Mouse (Mus musculus): ENCODE measurements around the gene Ttyh2.

Ttyh2 gene

DNA sequence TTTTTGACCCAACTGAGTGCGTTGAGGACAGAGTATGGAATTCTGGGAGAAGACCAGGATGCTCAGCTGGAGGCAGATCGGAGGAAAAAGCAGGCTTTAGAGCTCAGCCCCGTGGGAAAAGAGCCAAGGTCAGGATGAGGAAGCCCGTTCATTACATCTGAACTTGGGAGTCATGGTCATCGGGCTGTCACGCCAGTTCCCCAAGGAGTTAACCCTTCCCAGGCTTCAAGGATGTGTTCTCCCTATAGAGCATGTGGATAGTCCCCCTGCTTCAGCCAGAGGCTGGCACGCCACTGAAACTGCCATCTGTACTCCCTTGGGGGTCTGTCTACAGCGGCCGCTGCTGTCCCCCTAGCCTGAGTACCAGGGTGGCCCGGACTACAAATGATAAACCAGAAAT is 5.1 kb downstream of the Ttyh2 start:
- no peak for DNase-seq (ENCODE audit: extremely low spot score)

DNA sequence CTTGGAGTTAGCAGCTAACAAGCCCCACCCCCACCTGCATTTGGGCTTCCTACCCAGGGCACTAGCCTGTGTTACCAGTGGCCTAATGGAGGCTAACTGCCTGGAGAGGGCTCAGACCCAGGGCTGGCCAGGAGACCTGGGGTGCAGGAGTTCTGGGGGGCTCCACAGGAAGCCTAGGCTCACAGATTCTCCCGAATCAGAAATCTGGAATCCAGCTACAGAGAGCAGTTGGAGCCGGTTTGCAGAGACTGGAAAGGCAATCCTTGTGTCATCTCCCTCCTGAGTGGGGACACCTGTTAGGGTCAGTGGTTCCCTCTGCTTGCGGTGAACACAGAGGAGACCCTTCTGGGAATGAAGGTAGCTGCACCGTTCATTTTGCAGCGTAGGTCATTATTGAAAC is 5.8 kb downstream of the Ttyh2 start:
- no peak for DNase-seq (ENCODE audit: extremely low spot score)

GRCm38 (mm10) chr11:114682321-114682900 is 7.2 kb downstream of the Ttyh2 start:
- no peak for DNase-seq (ENCODE audit: extremely low spot score)

DNA sequence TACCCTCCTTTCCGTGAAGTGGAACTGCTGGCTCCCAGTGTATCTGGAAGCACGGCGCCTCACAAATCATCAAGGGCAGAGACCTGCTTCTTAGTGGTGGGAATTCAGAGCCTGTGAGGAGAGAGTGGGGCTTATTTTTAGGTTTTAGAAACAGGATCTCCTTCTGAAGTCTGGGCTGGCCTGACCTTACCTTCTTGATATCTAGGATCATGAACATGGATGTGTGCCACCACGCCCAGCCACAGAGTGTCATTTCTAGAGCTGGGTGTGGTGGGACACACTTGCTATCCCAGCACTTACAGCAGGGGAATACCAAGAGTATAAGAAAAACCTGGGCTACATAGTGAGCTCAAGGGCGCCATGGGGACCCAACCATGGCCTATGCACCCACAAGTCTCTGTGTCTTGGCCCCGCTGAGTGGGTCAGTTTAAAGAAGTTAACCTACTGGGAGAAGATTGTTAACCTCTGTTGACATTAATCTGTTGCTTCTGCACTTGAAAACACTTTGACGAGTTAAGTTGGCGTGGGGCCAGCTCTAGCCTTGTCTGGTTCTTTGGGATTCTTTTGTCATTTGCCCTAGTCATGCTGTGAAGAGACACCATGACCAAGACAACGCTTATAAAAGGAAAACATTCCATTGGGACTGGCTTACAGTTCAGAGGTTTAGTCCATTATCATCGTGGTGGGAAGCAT is 7.9 kb downstream of the Ttyh2 start:
- no peak for DNase-seq (ENCODE audit: extremely low spot score)

DNA sequence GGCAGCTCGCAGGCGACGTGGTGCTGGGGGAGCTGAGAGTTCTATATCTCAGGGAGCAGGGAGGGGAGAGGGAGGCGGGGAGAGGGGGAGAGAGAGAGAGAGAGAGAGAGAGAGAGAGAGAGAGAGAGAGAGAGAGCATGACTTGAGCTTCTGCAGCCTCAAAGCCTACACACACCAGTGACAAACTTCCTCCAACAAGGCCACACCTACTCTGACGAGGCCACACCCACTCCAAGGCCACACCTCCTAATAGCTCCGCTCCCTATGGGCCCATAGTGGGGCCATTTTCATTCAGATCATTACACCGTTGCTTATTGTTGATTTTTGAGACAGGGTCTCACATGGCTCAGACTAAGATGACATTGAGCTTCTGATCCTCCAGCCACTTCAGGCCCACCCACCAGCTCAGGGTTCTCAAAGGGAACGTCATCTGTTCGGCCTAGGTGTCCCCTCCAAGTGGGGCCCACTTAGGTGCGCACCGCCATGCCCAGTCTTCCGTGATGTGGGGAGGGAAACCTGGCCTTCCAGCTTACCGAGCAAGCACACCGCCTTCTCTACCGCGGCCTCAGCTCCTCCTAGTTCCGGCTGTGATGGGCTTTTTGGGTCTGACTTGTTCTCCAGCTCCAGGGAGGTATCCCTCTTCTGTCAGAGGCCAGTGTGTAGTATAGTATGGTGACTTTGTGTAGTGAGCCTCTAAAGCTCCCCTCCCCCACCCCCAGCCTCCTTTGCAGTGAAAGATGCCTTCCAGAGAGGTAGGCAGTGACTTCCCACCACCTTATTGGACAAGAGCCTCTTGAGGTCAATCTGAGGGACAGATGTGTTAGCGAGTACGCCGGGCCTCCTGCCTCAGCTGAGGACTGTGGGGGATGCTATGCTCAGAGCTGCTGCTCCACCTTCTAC is 8.7 kb downstream of the Ttyh2 start:
- peak; percentile 32 for DNase-seq (ENCODE audit: extremely low spot score)

DNA sequence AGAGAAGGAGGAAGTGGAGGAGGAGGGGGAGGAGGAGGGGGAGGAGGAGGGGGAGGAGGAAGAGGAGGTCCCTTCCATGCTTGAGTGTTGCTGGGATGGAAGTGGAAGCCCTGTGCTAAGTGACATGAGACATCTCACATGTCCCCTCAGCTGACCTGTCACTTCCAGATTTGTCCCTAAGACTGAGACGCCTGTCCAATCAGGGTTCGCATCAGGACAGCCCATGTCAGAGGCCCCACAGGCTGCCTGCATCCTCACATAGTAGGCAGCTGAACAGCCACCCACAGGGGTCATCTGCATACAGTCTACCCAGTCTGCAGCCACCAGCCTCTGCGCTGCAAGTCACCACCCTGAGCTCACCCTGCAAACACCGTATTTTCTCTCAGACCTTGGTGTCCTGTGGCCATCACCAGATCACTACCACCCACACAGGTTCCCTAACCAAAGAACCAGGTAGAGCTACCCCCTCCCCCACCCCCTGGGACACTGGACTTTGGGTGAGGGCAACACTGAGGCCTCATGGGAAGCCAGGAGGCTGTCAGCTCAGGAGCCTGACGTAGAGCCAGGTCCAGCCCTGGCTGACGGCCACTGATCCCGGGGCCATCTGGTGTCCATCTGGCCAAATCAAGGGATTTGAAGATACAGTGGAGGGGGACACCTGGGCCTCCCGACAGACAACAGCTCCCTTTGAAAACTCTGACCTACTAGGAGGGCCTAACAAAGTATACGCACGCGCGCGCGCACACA is 9.6 kb downstream of the Ttyh2 start:
- peak; percentile 36 for DNase-seq (ENCODE audit: extremely low spot score)

DNA sequence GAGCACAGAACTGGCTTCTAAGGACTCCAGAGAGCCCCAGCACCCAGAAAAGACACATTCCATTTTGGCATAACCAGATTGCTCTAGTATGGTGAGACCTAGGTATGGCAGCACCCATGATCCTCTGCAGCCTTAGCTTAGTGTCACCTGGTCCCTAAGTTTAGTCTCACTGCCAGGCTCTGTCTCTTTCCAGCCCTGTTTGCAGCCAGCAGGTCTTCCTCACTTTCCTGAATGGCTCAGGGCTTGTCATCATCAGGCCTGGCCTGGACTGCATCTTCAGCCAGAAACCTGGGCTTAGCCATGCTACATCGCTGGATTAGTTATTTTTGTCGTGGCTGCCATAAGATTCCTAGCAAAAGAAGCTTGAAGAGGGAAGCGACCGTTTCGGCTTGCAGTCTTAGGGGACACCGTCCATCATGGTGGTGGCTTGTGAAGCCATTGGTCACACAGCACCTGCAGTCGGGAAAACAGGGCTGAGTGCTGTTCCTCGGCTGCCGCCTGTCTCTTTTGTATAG is 10.4 kb downstream of the Ttyh2 start:
- DNase-seq (ENCODE audit: extremely low spot score) = no peak

- DNase-seq (ENCODE audit: extremely low spot score) = no peak
Observed at GRCm38 (mm10) chr11:114686221-114686959, 11.2 kb downstream of the Ttyh2 start.

DNA sequence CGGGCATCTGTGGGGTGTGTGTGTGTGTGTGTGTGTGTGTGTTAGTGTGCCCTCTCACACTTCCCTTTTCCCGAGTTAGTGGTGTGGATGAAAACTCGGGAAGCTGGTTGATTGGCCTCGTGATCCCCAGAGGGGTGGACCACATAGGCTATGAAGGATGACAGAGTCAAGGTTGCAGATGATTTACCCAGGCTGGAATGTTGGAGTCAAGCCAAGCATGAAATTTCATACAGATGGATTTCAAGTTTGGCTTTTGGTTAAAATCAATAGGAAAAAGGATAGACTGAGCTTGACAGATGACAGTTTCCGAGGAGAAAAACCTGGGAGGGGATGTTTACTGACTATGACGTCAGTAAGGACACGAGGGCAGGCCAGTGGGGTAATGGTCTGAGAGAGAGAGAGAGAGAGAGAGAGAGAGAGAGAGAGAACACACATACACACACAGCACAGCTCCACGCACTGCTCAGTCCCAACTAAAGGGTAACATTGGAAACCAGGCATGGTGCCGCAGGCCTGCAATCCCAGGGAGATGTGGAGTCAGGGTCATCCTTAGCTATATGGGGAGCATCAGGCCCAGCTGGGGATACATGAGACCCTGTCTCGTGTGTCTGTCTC is 12.4 kb downstream of the Ttyh2 start:
- no peak for DNase-seq (ENCODE audit: extremely low spot score)

DNA sequence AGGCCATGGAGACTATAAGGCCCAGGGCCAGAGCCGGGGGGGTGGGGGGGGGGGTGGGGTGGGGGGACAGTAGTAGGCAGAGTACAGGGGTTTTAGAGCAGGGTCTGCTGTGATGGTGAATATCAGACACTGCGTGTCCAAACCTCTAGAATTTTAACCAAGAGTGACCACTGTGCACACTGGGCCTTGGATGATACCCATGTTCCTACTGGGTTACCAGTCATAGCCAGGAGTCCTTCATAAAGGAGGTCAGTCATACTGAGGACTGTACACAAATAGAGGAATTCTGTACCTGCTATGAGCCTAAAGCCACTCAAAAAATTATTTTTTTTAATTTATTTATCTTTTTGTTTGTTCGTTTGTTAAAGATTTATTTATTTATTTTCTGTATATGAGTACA is 13.5 kb downstream of the Ttyh2 start:
- no peak for DNase-seq (ENCODE audit: extremely low spot score)

DNA sequence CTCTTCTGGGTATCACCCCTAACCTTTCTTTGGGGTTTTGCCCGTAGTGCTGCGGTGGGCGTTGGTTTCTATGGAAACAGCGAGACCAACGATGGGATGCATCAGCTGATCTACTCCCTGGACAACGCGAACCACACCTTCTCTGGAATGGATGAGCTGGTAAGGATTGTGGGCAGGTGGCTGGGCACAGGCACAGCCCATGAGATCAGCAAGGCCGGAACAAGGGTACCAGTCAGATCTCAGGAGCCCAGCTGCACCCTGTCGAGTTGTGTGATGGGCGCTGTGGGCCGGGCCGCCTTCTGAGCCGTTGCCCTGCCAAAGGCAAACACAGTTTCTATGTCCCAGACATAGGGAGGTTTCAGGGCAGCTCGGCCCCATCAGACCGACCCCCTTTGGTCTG is 15.0 kb downstream of the Ttyh2 start:
- DNase-seq (ENCODE audit: extremely low spot score) = no peak

DNA sequence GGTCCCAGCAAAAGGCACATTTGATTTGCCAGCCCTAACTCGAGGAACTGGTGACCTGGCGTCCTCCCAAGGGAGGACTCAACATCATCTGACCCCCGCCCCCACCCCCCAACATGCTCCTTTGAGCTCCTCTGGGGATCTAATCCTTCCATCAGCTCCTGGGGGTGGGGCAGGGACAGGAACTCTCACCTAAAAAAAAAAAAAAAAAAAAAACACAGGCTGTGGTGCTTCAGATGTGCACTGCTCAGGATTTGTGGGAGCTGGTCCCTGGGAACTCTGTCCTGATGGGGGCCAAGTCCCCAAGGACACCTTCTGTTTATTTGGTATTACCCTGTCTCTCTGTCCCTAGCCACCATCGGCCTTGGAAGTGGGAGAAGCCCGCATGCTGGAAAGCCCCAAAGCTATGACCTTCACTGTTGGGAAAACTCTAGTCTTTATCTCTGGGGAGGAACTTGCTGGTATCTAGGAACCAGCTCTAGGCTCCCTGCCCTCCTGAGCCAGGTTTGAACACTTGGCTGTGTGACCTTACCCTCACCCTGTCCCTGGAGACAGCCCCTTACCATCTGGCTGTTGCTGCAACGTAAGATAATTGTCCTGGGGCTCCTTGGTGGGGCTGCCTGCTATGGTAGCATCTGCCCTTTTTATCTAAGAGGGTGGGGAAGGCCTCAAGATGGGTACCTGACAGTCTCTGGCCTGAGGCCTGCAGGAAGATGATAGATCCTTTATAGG is 16.4 kb downstream of the Ttyh2 start:
- no peak for DNase-seq (ENCODE audit: extremely low spot score)

DNA sequence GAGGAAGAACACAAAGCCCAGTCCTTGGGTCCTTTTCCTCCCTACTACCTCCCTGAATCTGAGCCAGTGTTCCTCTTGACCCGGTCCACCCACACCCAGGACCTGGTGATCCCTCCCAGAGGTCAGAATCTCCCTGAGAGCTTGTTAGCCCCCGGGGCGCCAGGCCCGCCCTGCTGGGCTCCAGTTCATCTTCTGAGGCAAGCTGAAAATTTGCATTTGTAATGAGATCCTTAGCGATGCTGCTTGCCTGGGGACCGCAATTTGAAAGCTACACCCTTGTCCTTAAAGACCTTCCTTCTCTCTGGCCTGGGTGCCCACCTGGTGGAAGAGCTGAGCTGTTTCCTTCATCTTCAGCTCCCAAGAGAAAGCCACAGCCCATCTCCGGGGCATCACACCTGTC is 17.4 kb downstream of the Ttyh2 start:
- DNase-seq (ENCODE audit: extremely low spot score) = no peak

DNA sequence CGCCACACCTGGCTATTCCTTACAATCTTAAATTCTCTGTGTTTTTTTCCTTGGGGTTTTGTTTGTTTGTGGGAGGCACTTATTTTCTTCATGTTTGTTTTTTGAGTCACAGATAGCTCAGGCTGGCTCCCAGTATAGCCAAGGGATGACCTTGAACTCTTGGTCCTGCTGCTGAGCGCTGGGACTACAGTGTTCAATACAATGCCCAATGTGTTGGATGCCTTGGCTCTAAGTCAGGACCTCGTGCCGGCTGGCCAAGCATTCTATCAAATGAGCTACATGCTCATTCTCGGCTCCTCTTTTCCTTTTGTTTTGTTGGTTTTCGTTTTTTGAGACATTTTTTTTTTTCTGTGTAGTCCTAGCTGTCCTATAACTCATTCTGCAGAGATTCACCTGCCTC is 18.2 kb downstream of the Ttyh2 start:
- DNase-seq (ENCODE audit: extremely low spot score) = no peak

- no peak for DNase-seq (ENCODE audit: extremely low spot score)
Observed at GRCm38 (mm10) chr11:114694451-114694850, 19.2 kb downstream of the Ttyh2 start.

DNA sequence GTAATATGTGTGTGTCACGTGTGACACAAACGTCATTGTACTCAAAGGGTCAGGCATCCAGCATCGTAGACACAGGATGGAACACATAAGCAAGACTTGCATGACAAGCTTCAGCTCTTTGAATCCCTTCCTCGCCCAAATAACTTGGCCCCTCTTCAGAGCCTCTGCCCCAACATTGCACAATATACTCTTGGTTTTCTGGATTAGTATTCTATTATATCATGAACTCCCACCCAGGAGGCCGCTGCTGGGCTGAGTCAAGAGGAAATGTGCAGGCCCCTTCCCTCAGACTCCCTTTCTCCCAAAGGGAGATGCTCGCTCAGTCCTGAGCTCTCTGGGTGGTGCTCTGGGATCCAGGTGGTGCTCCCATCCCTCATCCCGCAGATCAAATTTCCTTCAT is 23.3 kb downstream of the Ttyh2 start:
- DNase-seq (ENCODE audit: extremely low spot score) = no peak

GRCm38 (mm10) chr11:114699511-114699910 is 24.3 kb downstream of the Ttyh2 start:
- no peak for DNase-seq (ENCODE audit: extremely low spot score)

GRCm38 (mm10) chr11:114702311-114702995 is 27.2 kb downstream of the Ttyh2 start:
- no peak for DNase-seq (ENCODE audit: extremely low spot score)

GRCm38 (mm10) chr11:114702996-114703361 is 27.7 kb downstream of the Ttyh2 start:
- DNase-seq (ENCODE audit: extremely low spot score) = no peak

All from embryo, embryonic 9.5 days (tissue).